Mouse (Mus musculus) thymus, postnatal 4 days (tissue): ENCODE results near the gene Mtmr10.

Experiments used
- DNase-seq: peaks from one replicate; pipeline ENCODE4 v3.0.0; 2021

The Mtmr10 gene

GRCm38 (mm10) chr7:64287414-64288091, at the start of gene Mtmr10:
Gene Mtmr10 (plus strand): TSS chr7:64287653.
- DNase-seq = peak; percentile 99

GRCm38 (mm10) chr7:64237747-64238146, 49.7 kb upstream of the Mtmr10 start:
- DNase-seq = no peak

GRCm38 (mm10) chr7:64238410-64239086, 48.9 kb upstream of the Mtmr10 start:
- DNase-seq = no peak

- no peak for DNase-seq
Measured at GRCm38 (mm10) chr7:64239138-64239805, 48.2 kb upstream of the Mtmr10 start.

- no peak for DNase-seq
Measured at GRCm38 (mm10) chr7:64239806-64240315, 47.6 kb upstream of the Mtmr10 start.

- no peak for DNase-seq
Measured at GRCm38 (mm10) chr7:64242424-64242823, 45.0 kb upstream of the Mtmr10 start.

GRCm38 (mm10) chr7:64244371-64244770, 43.1 kb upstream of the Mtmr10 start:
- no peak for DNase-seq

- DNase-seq = no peak
Measured at GRCm38 (mm10) chr7:64246713-64247112, 40.7 kb upstream of the Mtmr10 start.

GRCm38 (mm10) chr7:64248352-64248751, 39.1 kb upstream of the Mtmr10 start:
- no peak for DNase-seq

GRCm38 (mm10) chr7:64249715-64250114, 37.7 kb upstream of the Mtmr10 start:
- no peak for DNase-seq

GRCm38 (mm10) chr7:64250417-64250816, 37.0 kb upstream of the Mtmr10 start:
- no peak for DNase-seq

- DNase-seq = no peak
Measured at GRCm38 (mm10) chr7:64253736-64254135, 33.7 kb upstream of the Mtmr10 start.

GRCm38 (mm10) chr7:64265502-64266279, 21.8 kb upstream of the Mtmr10 start:
- no peak for DNase-seq

GRCm38 (mm10) chr7:64266587-64266986, 20.9 kb upstream of the Mtmr10 start:
- DNase-seq = no peak

GRCm38 (mm10) chr7:64271926-64272325, 15.5 kb upstream of the Mtmr10 start:
- no peak for DNase-seq

GRCm38 (mm10) chr7:64275518-64275917, 11.9 kb upstream of the Mtmr10 start:
- DNase-seq = no peak

GRCm38 (mm10) chr7:64276921-64277320, 10.5 kb upstream of the Mtmr10 start:
- DNase-seq = no peak

- no peak for DNase-seq
Measured at GRCm38 (mm10) chr7:64278526-64278925, 8.9 kb upstream of the Mtmr10 start.

- no peak for DNase-seq
Measured at GRCm38 (mm10) chr7:64279548-64279947, 7.9 kb upstream of the Mtmr10 start.

- DNase-seq = no peak
Measured at GRCm38 (mm10) chr7:64286566-64286965, 887 bp upstream of the Mtmr10 start.

- no peak for DNase-seq
Measured at GRCm38 (mm10) chr7:64289416-64289815, 2.0 kb downstream of the Mtmr10 start.

- DNase-seq = no peak
Measured at GRCm38 (mm10) chr7:64290431-64290830, 3.0 kb downstream of the Mtmr10 start.

GRCm38 (mm10) chr7:64291722-64292121, 4.3 kb downstream of the Mtmr10 start:
- no peak for DNase-seq
